Mouse (Mus musculus) MEL (cell line): Measurements from ENCODE around the gene Bend4. TPM values are rescaled to one million over a fixed set of nuclear protein-coding genes. Genes with fewer than 3 reads are reported as not detected.

ENCODE experiments used
- DNase-seq: peaks from one replicate; pipeline ENCODE4 v3.0.0; 2011; ENCODE audit warnings: low read depth, low spot score
- H3K27ac ChIP-seq: 2 replicates; pipeline ENCODE4 v1.5.1; 2012; ENCODE audit warnings: low read depth, mild to moderate bottlenecking, control low read depth, low read length, moderate library complexity; ENCODE audit not compliant: control insufficient read depth
- H3K27me3 ChIP-seq, 2 experiments: fragments of 150-350 bp in 1 of 2; sonication (generic) in 1 of 2; 2 replicates each; pipeline ENCODE4 v1.6.1; 2012; ENCODE audit warnings: low read length in 2 of 2, mild to moderate bottlenecking in 2 of 2, improper control_type of control experiment in 1 of 2, moderate library complexity in 1 of 2; ENCODE audit not compliant: insufficient read depth in 2 of 2, control insufficient read depth in 1 of 2
- H3K36me3 ChIP-seq, 2 experiments: 2 replicates each; pipeline ENCODE4 v1.6.1; 2012 to 2014; ENCODE audit warnings: low read length in 2 of 2, improper control_type of control experiment in 1 of 2, inconsistent platforms in 1 of 2, mild to moderate bottlenecking in 1 of 2; ENCODE audit not compliant: insufficient read depth in 2 of 2, control insufficient read depth in 1 of 2
- H3K4me1 ChIP-seq, 2 experiments: fragments of 150-350 bp in 1 of 2; sonication (generic) in 1 of 2; 2 replicates each; pipeline ENCODE4 v1.6.1; 2012; ENCODE audit warnings: low read length in 2 of 2, improper control_type of control experiment in 1 of 2, mild to moderate bottlenecking in 1 of 2; ENCODE audit not compliant: insufficient read depth in 2 of 2, control insufficient read depth in 1 of 2
- H3K4me3 ChIP-seq, 2 experiments: fragments of 150-350 bp in 1 of 2; sonication (generic) in 1 of 2; 2 replicates each; pipeline ENCODE4 v1.5.1; 2012; ENCODE audit warnings: low read depth in 2 of 2, low read length in 2 of 2, mild to moderate bottlenecking in 2 of 2, moderate library complexity in 2 of 2, control low read depth in 1 of 2, improper control_type of control experiment in 1 of 2; ENCODE audit not compliant: control insufficient read depth in 1 of 2, insufficient read depth in 1 of 2
- H3K79me2 ChIP-seq: 2 replicates; pipeline ENCODE4 v1.6.1; 2012; ENCODE audit warnings: mild to moderate bottlenecking, low read length, moderate library complexity; ENCODE audit not compliant: control insufficient read depth, poor library complexity, insufficient read depth
- H3K9ac ChIP-seq: 2 replicates; pipeline ENCODE4 v1.6.1; 2012; ENCODE audit warnings: low read depth, mild to moderate bottlenecking, control low read depth, low read length, moderate library complexity; ENCODE audit not compliant: control insufficient read depth, poor library complexity, severe bottlenecking
- H3K9me3 ChIP-seq: fragments of 150-350 bp; sonication (generic); replicated peaks from 2 replicates; pipeline ENCODE4 v1.6.1; 2012; ENCODE audit warnings: mild to moderate bottlenecking, low read length, improper control_type of control experiment, moderate library complexity; ENCODE audit not compliant: insufficient read depth
- BHLHE40 ChIP-seq: IDR thresholded peaks from 2 replicates; pipeline ENCODE4 v1.6.1; 2012; ENCODE audit warnings: low read depth, mild to moderate bottlenecking, inconsistent platforms, low read length, improper control_type of control experiment, borderline replicate concordance
- CHD1 ChIP-seq: IDR thresholded peaks from 2 replicates; pipeline ENCODE4 v1.6.1; 2012; ENCODE audit warnings: low read depth, mild to moderate bottlenecking, inconsistent platforms, low read length, improper control_type of control experiment
- CTCF ChIP-seq, 3 experiments: IDR thresholded peaks in 2 of 3; conservative IDR thresholded peaks in 1 of 3; 2 replicates each; pipeline ENCODE4 v1.5.1; 2011 to 2012; ENCODE audit warnings: low read length in 3 of 3, low read depth in 2 of 3, mild to moderate bottlenecking in 2 of 3, improper control_type of control experiment in 1 of 3, inconsistent platforms in 1 of 3, mixed read lengths in 1 of 3, moderate library complexity in 1 of 3; ENCODE audit not compliant: control insufficient read depth in 1 of 3, insufficient read depth in 1 of 3, poor library complexity in 1 of 3, severe bottlenecking in 1 of 3
- E2F4 ChIP-seq: IDR thresholded peaks from 2 replicates; pipeline ENCODE4 v1.6.1; 2011; ENCODE audit warnings: low read depth, low read length, improper control_type of control experiment, borderline replicate concordance
- ETS1 ChIP-seq: IDR thresholded peaks from 2 replicates; pipeline ENCODE4 v1.6.1; 2012; ENCODE audit warnings: low read depth, mild to moderate bottlenecking, inconsistent platforms, low read length, improper control_type of control experiment, moderate library complexity
- GABPA ChIP-seq: IDR thresholded peaks from 2 replicates; pipeline ENCODE4 v1.6.1; 2012; ENCODE audit warnings: low read depth, mild to moderate bottlenecking, inconsistent platforms, low read length, improper control_type of control experiment, moderate library complexity
- GATA1 ChIP-seq: IDR thresholded peaks from 2 replicates; pipeline ENCODE4 v1.6.1; 2011; ENCODE audit warnings: low read depth, low read length, improper control_type of control experiment
- HCFC1 ChIP-seq: IDR thresholded peaks from 2 replicates; pipeline ENCODE4 v1.6.1; 2012; ENCODE audit warnings: low read depth, mild to moderate bottlenecking, inconsistent platforms, low read length, improper control_type of control experiment, moderate library complexity
- JUND ChIP-seq: IDR thresholded peaks from 2 replicates; pipeline ENCODE4 v1.6.1; 2011; ENCODE audit warnings: low read depth, mild to moderate bottlenecking, improper control_type of control experiment, low read length
- MAZ ChIP-seq: IDR thresholded peaks from 2 replicates; pipeline ENCODE4 v1.6.1; 2012; ENCODE audit warnings: low read depth, mild to moderate bottlenecking, inconsistent platforms, low read length, improper control_type of control experiment
- MYC ChIP-seq: IDR thresholded peaks from 2 replicates; pipeline ENCODE4 v1.6.1; 2011; ENCODE audit warnings: low read depth, mild to moderate bottlenecking, low read length, improper control_type of control experiment, moderate library complexity
- NRF1 ChIP-seq: IDR thresholded peaks from 2 replicates; pipeline ENCODE4 v1.6.1; 2014; ENCODE audit warnings: low read depth, mild to moderate bottlenecking, inconsistent platforms, low read length, improper control_type of control experiment, moderate library complexity; ENCODE audit not compliant: poor library complexity, insufficient read depth, severe bottlenecking
- POLR2AphosphoS5 ChIP-seq: IDR thresholded peaks from 2 replicates; pipeline ENCODE4 v1.6.1; 2012; ENCODE audit warnings: low read depth, borderline replicate concordance, mild to moderate bottlenecking, inconsistent platforms, low read length, moderate library complexity, mixed read lengths
- RCOR1 ChIP-seq: IDR thresholded peaks from 2 replicates; pipeline ENCODE4 v1.6.1; 2012; ENCODE audit warnings: low read depth, mild to moderate bottlenecking, inconsistent platforms, low read length, improper control_type of control experiment
- USF1 ChIP-seq: IDR thresholded peaks from 2 replicates; pipeline ENCODE4 v1.6.1; 2014; ENCODE audit warnings: low read depth, mild to moderate bottlenecking, inconsistent platforms, low read length, improper control_type of control experiment, moderate library complexity
- USF2 ChIP-seq, 2 experiments: IDR thresholded peaks; 2 replicates each; pipeline ENCODE4 v1.6.1; 2011 to 2012; ENCODE audit warnings: improper control_type of control experiment in 2 of 2, low read length in 2 of 2, borderline replicate concordance in 1 of 2, inconsistent platforms in 1 of 2, low read depth in 1 of 2, mild to moderate bottlenecking in 1 of 2; ENCODE audit not compliant: insufficient read depth in 1 of 2
- ZC3H11A ChIP-seq: IDR thresholded peaks from 2 replicates; pipeline ENCODE4 v1.6.1; 2012; ENCODE audit warnings: low read depth, mild to moderate bottlenecking, inconsistent platforms, low read length, improper control_type of control experiment
- ZKSCAN1 ChIP-seq: IDR thresholded peaks from 2 replicates; pipeline ENCODE4 v1.6.1; 2012; ENCODE audit warnings: low read depth, mild to moderate bottlenecking, inconsistent platforms, low read length, improper control_type of control experiment, moderate library complexity
- ZMIZ1 ChIP-seq: IDR thresholded peaks from 2 replicates; pipeline ENCODE4 v1.6.1; 2012; ENCODE audit warnings: low read depth, mild to moderate bottlenecking, inconsistent platforms, low read length, improper control_type of control experiment, moderate library complexity
- ZNF384 ChIP-seq: IDR thresholded peaks from 2 replicates; pipeline ENCODE4 v1.6.1; 2012; ENCODE audit warnings: low read depth, mild to moderate bottlenecking, inconsistent platforms, low read length, improper control_type of control experiment
- polyA plus RNA-seq, 2 experiments: library from polyadenylated mRNA; stranded (reverse) in 1 of 2; unstranded in 1 of 2; fragments of >175 nt in 1 of 2; fragments of >200 nt in 1 of 2; gene quantifications; 2 replicates each; pipeline versions ENCODE4 v1.2.1 to v1.2.4; 2012; ENCODE audit warnings: low replicate concordance in 2 of 2, low read depth in 1 of 2; ENCODE audit not compliant: insufficient read length in 2 of 2, insufficient read depth in 1 of 2, missing spikeins in 1 of 2
- total RNA-seq: library from RNA; depleted of rRNA; stranded (reverse); fragments of 300-350 nt; gene quantifications from 2 replicates; pipeline ENCODE4 v1.2.3, GENCODE M21; 2012

The Bend4 gene
- total and polyA plus RNA-seq, 3 experiments: not detected

DNA sequence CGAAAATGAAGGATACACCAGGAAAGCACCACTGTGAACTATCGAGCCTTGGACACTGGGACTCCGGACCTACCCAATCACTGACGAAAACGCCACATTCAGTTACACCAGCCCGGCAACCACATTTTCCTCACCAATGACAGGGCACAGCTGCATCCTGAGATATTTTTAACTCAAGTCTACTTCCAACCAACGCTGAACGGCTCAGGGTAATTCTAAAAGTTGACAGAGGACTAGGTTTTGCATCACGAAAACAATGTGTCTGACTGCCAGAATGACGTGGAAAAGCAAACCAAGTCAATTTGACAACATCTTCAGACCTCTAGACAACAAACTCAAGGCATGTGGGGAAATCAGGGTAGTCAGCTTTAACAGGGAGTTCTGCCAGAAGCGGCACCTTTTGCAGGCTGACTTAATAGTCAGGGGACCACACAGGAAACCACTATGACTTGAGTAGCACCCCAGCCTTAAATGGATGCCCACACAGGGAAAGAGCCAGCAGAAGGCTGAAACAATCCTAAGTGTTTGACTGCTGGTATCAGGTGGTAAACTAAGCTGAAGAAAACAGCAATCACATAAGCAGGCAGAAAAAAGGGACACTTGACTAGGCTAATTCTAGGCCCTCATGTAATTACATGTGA is 32.8 kb downstream of the Bend4 start:
- TF ChIP-seq RCOR1: no peak
- no peak for TF ChIP-seq JUND
- TF ChIP-seq USF1: no peak
- no peak for TF ChIP-seq ZMIZ1
- no peak for TF ChIP-seq GATA1
- no peak for TF ChIP-seq E2F4
- TF ChIP-seq BHLHE40: no peak
- TF ChIP-seq ETS1: no peak
- TF ChIP-seq ZKSCAN1: no peak
- TF ChIP-seq USF2 (IDR thresholded peaks at IDR 0.05; ENCODE audit: borderline replicate concordance in 1 of 2, insufficient read depth in 1 of 2, low read depth in 1 of 2, low read length in 2 of 2): no peak
- no peak for TF ChIP-seq CHD1
- no peaks in the 10 kb centered on the region for H3K4me1 ChIP-seq
- H3K27ac ChIP-seq: no peak overlapping the region
- no peaks in the 10 kb centered on the region for H3K27me3 ChIP-seq
- H3K9ac ChIP-seq: no peak overlapping the region
- H3K36me3 ChIP-seq: no peaks in the 10 kb centered on the region
- DNase-seq: no peak
- no peaks in the 10 kb centered on the region for H3K9me3 ChIP-seq
- no peaks in the 10 kb centered on the region for H3K79me2 ChIP-seq
- H3K4me3 ChIP-seq: no peak overlapping the region

DNA sequence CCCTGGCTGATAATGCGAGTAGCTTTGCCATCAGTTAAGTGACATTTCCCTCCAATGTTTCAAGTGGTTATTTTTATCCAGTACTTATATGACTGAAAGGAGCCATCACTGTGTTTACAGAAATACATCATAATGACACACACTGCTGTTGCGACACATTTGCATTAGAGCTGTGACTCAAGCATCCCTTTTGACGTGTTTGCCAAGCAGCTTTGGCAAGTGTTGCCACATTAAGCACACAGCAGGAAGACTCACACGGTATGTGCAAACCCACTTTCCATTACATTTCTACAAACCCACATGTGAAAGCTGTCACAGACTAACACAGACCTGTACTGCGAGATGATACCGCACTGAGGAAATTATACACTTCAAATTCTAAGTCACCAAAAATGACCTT is 34.2 kb downstream of the Bend4 start:
- Histone ChIP-seq H3K9me3 (no peaks in the 10 kb centered on the region), H3K27me3 (no peaks in the 10 kb centered on the region), H3K4me3 (no peak overlapping the region), H3K4me1 (no peaks in the 10 kb centered on the region), H3K27ac (no peak overlapping the region), H3K36me3 (no peaks in the 10 kb centered on the region), H3K9ac (no peak overlapping the region), H3K79me2 (no peaks in the 10 kb centered on the region)
- no peak for DNase-seq
- TF ChIP-seq ZNF384 (no peak), POLR2AphosphoS5 (no peak), HCFC1 (no peak), MYC (no peak), NRF1 (no peak), ZC3H11A (no peak), MAZ (no peak), ZMIZ1 (no peak), GATA1 (no peak), GABPA (no peak), CTCF (IDR thresholded peaks at IDR 0.05 in 2 of 3, conservative IDR thresholded peaks at IDR 0.05 in 1 of 3; ENCODE audit: control insufficient read depth in 1 of 3, insufficient read depth in 1 of 3, low read depth in 2 of 3, low read length in 3 of 3, poor library complexity in 1 of 3, severe bottlenecking in 1 of 3) (no peak)
